Mouse (Mus musculus): ENCODE results near the gene Sult1d1.
A peak's percentile ranks its signal among the peaks of the same experiment; 100 is the strongest.
"Not testable (repeated sequence)": the region's sequence is repeated elsewhere in the genome, so short reads cannot be mapped to it uniquely, and the experiment has no call there.

Gene Sult1d1

DNA sequence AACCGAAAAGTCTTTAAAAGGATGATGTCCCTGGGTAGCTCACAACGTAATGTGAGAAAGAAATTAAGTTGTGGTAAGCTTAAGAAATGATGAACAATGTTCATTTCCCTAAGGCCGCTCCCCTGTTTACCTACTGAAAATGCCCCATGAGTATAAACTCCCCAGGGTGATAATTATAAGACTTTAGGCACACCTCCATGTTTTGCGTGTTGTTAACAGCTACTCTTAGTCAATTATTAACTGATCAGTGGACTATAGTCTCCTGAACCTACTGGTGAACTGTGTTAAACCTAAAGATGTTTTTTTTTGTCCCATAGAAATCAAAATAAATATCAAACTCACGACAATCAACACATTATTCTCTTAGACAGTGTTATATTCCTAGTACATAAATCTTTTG is at the start of gene Sult1d1:
TSS of gene Sult1d1 (minus strand) at position 183 of the 400 bp plus-strand sequence.
- no peak for DNase-seq (ENCODE audit: low read depth, low spot score)

DNA sequence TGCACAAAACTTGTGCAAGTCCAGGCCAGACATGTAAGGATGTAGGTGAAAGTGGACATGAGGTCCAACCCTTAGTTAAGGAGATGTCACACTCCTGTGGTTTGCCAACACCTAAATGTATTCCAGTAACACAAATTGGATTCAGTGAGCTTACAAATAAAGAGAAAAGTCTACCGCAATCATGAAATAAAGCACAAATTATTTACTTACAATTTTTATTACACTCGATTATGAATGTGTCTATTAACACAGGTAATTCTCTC is 46.2 kb upstream of the Sult1d1 start:
- no peak for DNase-seq (ENCODE audit: low read depth, low spot score)

- no peak for DNase-seq (ENCODE audit: low read depth, low spot score)
Measured at GRCm38 (mm10) chr5:87614364-87615127, 45.7 kb upstream of the Sult1d1 start.

DNA sequence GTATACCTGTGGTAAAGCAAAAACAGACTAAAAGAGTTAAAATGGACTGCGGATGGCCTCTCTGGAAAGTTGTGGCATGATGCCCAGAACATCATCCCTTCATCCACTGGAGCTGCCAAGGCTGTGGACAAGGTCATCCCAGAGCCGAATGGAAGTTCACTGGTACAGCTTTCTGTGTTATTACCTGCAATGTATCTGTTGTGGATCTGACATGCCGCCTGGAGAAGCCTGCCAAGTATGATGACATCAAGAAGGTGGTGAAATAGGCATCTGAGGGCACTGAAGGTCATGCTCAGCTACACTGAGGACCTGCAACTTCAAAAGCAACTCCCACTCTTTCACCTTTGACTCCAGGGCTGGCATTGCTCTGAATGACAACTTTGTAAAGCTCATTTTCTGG is 32.2 kb upstream of the Sult1d1 start:
- DNase-seq (ENCODE audit: low read depth, low spot score), result peak; percentile 7

- no peak for DNase-seq (ENCODE audit: low read depth, low spot score)
Measured at GRCm38 (mm10) chr5:87597891-87598290, 29.1 kb upstream of the Sult1d1 start.

GRCm38 (mm10) chr5:87591494-87591893 is 22.7 kb upstream of the Sult1d1 start, which contains the start of gene Sult1e1:
TSS of gene Sult1e1 (minus strand) at chr5:87591594.
- DNase-seq (ENCODE audit: low read depth, low spot score), result no peak

- no peak for DNase-seq (ENCODE audit: low read depth, low spot score)
Measured at GRCm38 (mm10) chr5:87589916-87590315, 21.1 kb upstream of the Sult1d1 start.

GRCm38 (mm10) chr5:87580389-87580788 is 11.6 kb upstream of the Sult1d1 start:
- DNase-seq (ENCODE audit: low read depth, low spot score), result no peak

DNA sequence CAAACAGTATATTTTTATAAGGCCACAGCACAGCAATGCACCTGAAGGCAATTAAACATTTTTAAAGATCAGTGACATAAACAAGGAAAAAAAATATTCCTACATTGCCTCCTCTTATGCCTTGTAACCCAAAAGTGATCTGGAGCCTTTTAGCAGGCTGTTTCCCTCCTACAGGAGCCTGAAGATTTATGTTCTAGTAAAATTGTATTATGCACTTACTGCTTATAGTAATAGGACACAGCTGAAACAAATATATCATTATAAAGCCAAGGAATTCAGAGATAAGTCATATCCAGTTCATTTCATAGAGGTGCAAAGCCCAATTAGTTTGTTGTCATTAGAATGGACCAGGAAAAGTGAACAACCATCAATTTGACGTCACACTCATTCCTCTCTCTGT is 5.3 kb upstream of the Sult1d1 start:
- no peak for DNase-seq (ENCODE audit: low read depth, low spot score)

DNA sequence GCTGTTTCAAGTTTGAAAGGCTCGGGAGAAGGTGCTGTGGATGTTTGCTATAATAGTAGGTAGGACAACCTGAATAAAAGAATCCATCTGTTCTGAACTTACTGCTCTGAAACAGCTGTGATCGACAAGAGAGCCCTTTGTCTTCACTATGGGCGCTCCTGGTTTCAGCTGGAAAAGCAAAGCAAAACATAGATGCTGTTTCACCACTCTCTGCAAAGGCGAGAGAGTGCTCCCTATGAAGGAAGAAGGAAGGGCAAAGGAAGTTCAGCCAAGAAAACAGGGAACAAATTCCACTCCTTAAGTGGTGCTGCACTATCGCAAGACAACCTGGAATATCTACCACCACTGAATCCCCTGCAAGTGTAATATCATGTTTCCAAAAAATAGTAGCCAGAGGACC is 4.7 kb upstream of the Sult1d1 start:
- DNase-seq (ENCODE audit: low read depth, low spot score), result no peak

DNA sequence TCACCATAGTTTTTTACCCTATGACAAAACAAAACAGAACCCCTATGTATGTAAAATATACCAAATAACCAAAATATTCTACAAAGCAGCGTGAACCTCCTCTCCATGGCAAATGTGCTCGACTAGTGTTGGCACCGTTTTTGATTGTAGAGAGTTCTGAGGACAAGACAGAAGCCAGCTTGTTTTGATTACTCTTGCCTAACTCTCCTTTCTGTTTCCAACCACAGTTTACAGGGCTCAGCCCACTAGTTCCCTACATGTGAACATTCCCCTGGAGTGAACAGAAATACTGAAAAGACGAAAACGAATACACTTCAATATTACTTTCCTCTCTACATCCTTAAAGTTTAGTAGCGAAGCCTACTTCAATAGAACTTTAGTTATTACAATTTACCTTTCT is 4.0 kb upstream of the Sult1d1 start:
- DNase-seq (ENCODE audit: low read depth, low spot score), result no peak

DNA sequence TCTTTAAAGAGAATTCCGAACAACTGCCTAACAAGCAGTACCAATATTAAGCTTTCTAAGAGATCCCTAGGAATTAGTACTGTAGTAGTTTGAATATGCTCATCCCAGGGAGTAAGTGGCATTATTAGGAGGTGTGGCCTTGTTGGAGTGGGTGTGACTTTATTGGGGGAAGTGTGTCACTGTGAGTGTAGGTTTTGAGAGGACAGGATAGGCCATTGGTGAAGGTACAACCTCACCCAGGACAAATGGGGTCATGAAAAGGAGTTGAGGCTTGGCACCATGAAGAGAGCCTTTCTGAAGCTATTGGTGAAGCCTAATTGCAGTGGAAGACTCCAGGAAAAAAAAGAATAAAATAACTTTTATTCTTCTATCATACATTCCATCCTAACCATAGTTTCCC is 1.5 kb downstream of the Sult1d1 start:
- no peak for DNase-seq (ENCODE audit: low read depth, low spot score)

DNA sequence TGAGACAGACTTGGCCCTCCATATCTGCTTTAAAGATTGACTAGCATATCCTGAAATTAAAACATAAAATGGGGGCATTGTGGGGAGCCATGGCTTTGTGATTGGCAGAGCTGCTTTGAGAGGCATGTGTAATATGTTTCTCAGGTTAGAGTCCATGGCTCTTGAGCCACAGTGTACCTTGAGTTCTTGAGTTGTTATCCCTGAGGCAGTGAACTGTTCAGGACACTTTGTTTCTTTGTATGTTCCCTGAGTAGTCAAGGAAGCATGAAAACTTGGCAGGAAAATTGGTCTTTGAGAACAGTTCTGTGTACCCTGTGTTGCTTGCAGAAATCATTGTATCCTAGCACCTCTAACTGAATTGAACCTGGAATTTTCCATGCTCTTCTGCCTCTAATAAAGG is 5.9 kb downstream of the Sult1d1 start:
- DNase-seq (ENCODE audit: low read depth, low spot score), result peak; percentile 7

- no peak for DNase-seq (ENCODE audit: low read depth, low spot score)
Measured at GRCm38 (mm10) chr5:87562526-87562925, 6.3 kb downstream of the Sult1d1 start.

DNA sequence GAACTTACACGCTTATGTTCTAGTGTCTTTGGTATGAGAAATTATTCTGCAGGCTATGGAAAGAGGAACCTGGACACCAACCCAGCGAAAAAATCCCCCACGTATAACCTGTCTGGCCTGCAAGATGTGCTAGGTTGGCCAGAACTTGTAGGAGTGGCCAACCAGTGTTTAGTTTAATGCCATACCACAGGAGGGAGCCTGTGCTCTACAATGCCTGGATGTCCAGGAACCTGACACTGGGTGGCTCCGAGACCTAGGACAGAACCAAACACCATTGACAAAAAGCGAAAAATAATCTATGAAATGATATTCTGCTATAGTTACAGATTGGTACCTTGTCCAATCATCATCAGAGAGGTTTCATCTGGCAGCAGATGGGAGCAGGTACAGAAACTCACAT is 8.7 kb downstream of the Sult1d1 start:
- no peak for DNase-seq (ENCODE audit: low read depth, low spot score)

GRCm38 (mm10) chr5:87550935-87551334 is 17.9 kb downstream of the Sult1d1 start:
- no peak for DNase-seq (ENCODE audit: low read depth, low spot score)

- no peak for DNase-seq (ENCODE audit: low read depth, low spot score)
Measured at GRCm38 (mm10) chr5:87538111-87538510, 30.7 kb downstream of the Sult1d1 start, which contains the start of gene Sult1b1. TSS of gene Sult1b1 (minus strand) at chr5:87538195.

DNA sequence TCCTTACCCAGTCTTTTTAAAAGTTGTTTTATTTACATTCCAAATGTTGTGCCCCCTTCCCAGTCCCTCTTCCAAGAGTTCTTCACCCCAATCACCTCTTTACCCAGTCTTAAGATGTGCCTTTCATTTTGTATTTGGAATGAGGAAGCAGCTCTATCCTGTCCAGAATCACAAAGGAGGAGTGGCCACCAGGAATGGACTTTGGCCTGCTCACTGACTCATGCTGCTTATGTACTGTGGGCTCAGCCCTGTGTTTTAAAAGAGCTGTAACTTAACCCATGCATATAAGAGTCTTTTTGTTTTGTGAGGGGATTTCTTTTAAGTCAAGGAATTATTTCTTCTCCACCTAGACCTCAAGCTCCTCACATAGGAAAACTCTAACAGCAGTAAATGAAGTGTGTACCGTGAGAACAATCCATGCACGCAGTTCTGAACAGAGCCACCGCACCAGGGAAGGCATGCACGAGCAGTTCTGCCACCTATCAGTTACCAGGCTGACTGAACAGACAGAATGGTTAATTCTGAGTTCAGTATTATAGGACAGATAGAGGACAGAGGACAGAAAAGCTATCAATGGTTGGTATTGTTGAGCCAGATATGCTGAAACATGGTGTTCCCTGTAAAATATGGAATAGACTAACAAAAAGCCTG is 32.7 kb downstream of the Sult1d1 start:
- DNase-seq (ENCODE audit: low read depth, low spot score), result no peak

DNA sequence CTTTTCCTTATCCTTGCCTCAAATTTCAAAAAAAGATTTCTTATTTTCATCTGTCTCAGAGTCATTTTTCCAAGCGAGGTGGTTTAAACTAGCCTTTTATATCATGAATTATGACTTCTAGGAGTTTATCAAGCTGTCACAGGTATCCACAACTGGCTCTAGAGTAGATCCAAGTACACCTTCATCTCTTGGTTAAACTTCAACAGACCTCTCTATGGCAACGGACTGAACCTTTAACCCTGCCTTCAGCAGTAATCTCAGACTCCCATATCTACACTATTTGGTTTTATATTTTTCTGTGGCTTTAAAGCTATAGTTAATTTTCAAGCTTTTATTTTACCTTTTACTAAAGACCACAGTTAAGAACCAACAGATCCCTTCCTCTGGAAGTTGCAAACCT is 36.5 kb downstream of the Sult1d1 start:
- no peak for DNase-seq (ENCODE audit: low read depth, low spot score)

DNA sequence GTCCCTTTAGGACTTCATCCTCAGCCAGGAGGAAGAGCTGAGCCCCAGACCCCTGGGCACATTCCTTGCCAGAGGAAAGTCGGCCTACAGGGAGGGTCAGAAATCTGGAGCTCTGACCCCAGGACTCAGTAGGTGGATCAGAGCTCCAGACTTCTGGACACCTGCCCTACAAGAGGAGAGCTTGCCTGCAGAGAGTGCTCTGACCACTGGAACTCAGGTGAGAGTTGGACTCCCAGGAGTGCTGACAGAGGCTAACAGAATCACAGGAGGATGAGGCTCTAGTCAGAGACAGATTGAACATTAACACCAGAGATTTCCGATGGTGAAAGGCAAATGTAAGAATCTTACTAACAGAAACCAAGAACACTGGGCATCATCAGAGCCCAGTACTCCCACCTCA is 45.3 kb downstream of the Sult1d1 start:
- DNase-seq (ENCODE audit: low read depth, low spot score), result not testable (repeated sequence)

DNA sequence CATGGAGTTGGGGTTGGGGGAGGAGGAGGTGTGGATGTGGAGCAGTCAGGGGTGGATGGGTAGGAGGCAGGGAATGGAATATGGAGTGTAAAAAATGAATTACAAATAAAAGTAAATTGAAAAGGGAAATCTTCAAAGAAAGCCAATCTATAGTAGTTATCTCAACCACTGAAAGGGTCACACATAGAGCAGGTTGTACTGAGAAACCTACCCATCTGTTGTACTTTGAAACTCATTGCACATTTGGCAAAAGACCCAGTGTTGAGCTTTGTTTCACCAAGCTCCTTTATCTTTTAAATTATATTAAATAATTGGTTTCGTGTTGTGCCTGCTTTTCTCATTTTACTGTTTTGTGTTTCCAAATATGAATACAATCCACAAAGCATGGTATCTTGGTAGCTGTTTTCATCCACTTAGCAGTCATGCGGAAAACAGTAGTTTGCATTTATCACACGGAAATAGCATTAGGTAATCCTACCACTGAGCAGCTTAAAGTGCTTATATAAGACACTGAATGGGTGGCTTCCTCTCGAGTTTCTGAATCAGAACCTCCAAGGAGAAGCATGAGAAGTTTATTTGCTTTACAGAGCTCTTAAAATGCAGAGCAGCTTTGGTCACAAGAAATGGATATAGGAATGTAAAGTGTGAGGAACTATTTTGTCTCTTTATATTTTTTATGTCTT is 62.9 kb downstream of the Sult1d1 start:
- peak; percentile 19 for DNase-seq (ENCODE audit: low read depth, low spot score)
